Mouse (Mus musculus) ovary, postnatal 36 days (tissue): ENCODE measurements around the gene Rasgef1b.

Source experiments
- DNase-seq: peaks from one replicate; pipeline ENCODE4 v3.0.0; 2022; ENCODE audit warnings: low spot score, mixed read lengths

Rasgef1b gene

GRCm38 (mm10) chr5:99728649-99729212 lies at the start of gene Rasgef1b:
Rasgef1b (minus strand) TSS chr5:99729065.
- peak; percentile 82 for DNase-seq

DNA sequence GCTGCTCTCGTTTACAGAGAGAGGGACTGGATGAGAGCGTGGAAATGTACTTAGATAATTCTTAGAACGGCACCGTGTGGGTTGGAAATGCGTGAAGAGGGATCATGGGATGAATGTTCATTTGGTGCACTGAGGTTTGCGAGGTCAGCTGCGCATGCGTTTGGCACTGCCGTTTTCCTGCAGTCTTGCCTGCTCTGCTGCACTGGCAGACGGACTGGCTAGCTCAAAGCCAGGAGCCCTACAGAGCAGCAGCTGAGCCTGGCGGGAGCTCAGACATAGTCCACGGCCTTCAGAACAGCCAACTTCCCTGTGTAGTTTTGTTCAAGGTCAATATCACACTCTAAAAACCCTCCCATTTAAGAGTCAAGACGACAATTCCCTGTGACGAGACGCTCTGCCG lies 46.5 kb upstream of the Rasgef1b start:
- no peak for DNase-seq

DNA sequence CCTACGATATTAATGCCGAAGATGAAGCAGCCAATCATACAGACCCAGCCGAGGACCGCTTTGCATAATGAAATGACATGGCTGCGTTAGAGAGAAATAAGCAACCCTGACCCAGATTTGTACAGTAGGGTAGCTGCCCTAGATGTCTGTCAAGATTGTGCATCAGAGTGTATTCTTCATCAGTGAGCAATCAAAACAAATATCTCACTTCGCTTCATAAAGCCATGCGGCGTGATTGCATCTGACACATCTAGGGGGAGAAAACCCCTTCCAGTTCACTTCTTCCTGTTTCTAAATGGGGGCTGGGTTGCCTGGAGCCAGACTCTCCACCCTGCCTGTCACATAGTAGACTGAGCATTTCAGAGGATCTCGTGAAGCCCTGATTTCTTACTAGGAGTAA lies 44.4 kb upstream of the Rasgef1b start:
- no peak for DNase-seq

GRCm38 (mm10) chr5:99764246-99764645 lies 35.4 kb upstream of the Rasgef1b start:
- DNase-seq: no peak

DNA sequence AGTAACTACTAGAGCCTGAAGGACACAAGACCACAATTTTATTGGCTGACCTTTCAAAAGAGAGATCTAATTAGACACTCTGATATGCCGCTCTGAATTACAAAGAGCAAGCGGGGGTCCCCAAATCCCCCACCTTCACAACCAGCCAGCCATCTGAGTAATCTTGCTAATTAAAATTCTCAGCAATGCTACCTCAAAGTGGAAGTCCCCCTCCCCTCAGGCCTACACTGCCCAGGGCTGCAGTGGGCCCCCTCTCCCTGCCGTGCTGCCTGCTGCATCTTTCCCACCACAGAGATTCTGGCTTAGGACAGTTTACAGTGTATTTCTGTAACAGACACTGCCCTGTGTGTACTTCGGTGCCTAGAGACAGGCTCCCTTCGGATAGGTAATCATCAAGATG lies 30.0 kb upstream of the Rasgef1b start:
- no peak for DNase-seq

DNA sequence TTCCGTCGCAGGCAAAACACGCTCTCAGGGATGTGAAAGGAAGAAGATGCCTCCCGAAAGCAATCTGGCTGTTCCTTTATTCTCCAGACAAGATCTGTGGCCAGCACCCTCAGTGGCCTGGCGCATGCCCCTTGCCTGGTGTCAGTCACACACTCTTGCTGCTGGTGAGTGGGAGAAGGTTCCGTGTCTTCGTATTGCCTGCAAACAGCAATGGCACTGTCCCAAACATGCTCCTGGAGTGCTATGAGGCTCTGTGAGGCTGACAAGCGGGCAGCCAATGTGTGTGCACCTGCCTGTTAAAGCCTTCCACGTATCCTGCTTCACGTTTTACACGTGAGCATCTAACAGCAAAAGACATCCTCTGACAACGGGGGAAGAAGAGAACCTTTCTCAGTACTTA lies 25.0 kb upstream of the Rasgef1b start:
- no peak for DNase-seq

DNA sequence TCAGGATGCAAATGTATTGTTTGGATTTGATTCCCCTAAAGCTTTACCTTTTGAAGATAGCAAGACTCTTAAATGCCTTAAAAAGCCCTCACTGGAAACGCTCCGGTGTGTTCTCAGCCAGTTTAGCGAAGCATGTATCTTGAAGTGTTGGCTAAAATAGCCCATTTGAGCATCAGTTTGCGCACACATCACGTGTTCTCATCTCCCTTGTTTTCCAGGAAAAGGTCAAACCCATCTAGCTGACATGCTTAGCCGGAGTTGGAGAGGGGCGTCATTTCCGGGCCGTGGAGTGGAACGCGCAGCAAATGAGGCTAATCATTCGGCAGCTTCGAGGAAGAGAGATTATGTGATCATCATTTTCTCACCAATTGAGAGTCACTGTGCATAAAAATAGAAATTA lies 24.5 kb upstream of the Rasgef1b start:
- DNase-seq: no peak

GRCm38 (mm10) chr5:99752670-99753231 lies 23.9 kb upstream of the Rasgef1b start:
- no peak for DNase-seq

- DNase-seq: no peak
Observed at GRCm38 (mm10) chr5:99748417-99748816, 19.6 kb upstream of the Rasgef1b start.

- DNase-seq: no peak
Observed at GRCm38 (mm10) chr5:99746087-99746486, 17.2 kb upstream of the Rasgef1b start.

DNA sequence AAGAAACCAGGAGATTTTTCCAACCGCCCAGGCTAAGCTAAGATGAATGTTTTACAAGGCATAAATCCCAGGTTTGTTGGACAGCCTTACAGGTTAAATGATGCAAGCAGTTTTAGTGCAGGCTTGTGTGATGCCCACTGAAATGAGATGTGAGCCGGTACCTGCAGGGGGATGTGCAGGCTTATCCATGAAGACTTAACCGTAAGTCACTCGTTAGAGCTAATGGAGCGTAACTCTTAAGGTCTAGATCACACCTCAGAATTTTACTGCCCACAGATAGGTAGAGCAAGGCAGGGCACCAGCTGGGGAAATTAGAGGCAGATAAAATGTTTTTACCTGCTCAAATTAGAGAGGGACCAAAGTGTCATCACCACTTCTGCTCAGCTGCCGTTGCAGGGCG lies 14.0 kb upstream of the Rasgef1b start:
- DNase-seq: no peak

GRCm38 (mm10) chr5:99742056-99742455 lies 13.2 kb upstream of the Rasgef1b start:
- DNase-seq: no peak

GRCm38 (mm10) chr5:99737937-99738727 lies 9.3 kb upstream of the Rasgef1b start:
- no peak for DNase-seq

DNA sequence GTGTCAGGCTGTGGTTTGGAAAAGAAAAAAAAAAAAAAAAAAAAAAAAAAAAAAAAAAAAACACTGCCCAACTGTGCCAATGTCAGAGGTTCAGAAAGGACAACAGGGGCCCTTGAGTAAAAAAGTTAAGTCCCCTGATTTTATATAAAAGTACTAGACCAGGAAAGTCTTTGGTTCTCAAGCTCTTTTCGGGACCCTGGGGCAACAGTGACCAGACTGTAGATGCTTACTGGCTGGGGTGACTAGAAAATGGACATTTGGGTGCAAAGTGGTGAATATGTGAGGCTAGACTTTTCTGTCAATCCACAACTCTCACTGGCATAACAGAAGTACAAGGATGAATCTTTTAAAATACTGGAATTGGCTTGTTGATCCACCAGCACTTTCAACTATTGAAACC lies 1.1 kb upstream of the Rasgef1b start:
- no peak for DNase-seq

DNA sequence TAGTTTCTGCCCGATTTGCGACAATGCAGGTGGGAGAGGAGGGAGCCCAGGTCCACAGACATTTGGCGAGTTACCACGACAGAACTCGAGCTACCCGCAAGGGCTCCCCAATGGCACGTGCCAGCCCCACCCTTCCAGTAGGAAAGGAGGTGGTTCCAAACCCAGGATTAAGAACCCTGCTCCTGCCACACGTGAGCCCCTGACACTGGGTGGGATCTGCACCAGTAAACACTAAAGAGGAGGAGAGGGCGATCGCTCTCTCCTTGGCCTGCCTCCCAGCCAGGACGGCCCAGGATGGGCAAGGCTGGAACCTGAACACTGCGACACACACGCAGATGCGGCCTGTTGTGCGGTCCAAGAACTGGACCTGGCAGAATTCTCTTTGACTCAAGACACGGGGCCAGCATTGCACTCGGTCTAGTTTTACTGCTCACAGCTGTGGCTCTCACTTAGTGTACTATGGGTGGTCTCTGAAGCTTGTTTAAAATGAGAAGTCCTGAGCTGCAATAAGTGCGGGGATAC lies 557 bp upstream of the Rasgef1b start:
- peak; percentile 14 for DNase-seq

DNA sequence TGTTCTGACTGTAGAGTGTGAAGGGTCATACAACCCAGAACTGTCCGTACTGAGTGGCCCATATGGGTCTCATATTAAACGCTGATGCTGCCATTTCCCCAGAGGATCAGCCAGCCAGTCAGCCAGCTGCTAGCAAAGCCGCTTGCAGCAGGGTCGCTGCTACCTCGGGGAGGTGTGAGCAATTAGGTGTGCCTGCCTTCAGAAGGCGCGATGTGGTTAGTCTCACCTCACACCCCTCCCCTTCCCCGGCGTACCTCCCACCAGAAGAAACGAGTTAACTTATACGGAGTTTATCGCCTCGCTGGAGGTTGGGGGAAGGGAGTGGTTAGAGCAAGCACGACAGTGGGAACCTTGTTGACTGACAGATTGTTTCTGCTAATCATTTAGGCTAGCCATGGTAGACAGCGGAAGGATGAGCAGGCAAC lies 826 bp downstream of the Rasgef1b start:
- no peak for DNase-seq

DNA sequence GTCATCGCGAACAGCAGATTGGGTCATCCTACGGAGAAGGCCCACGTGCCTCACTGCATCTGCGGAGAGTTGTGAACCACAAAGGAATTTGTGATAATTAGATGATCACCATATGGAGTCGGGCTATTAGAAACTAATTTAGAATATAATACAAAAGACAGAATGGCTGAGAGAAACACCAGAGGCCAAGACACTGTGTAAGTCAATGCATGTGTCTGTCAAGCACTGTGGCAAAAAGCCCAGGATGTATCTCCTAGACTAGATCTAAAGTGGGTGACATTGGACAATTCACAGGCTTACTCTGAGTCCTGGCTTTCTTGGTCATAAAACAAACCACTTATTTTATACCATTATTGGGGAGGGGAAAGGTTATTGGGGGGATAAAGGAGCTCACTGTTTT lies 4.9 kb downstream of the Rasgef1b start:
- DNase-seq: no peak

- DNase-seq: no peak
Observed at GRCm38 (mm10) chr5:99722310-99722709, 6.6 kb downstream of the Rasgef1b start.

DNA sequence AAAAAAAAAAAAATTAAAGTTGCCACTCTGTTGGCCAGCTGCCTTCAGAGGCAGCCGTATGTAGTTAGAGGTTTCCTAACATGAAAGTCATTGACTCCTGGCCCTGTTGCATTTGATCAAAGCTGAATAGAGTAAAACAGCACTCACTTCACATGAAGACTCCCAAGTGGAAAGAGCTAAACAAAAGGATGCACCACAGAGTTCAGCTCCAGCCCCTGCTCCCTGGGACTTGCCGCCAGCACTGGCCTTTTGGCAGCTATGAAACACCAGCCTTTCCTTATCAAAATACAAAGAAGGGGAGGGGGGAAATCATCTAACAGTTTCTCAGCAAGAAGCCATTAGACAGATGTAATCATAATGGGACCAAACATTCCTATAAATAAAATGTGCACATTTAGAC lies 8.3 kb downstream of the Rasgef1b start:
- no peak for DNase-seq

GRCm38 (mm10) chr5:99717917-99718316 lies 10.9 kb downstream of the Rasgef1b start:
- no peak for DNase-seq

- no peak for DNase-seq
Observed at GRCm38 (mm10) chr5:99715281-99715744, 13.6 kb downstream of the Rasgef1b start.

- DNase-seq: no peak
Observed at GRCm38 (mm10) chr5:99711947-99712346, 16.9 kb downstream of the Rasgef1b start.

GRCm38 (mm10) chr5:99708706-99709105 lies 20.2 kb downstream of the Rasgef1b start:
- DNase-seq: no peak
